Mouse (Mus musculus) G1E (cell line): ENCODE measurements around the gene Gm5617. TPM values are rescaled to one million over a fixed set of nuclear protein-coding genes. Genes with fewer than 3 reads are reported as not detected.
"Not testable (repeated sequence)": the region's sequence is repeated elsewhere in the genome, so short reads cannot be mapped to it uniquely, and the experiment has no call there.

Experiments used
- ATAC-seq: 2 replicates; pipeline ENCODE4 v1.8.0; 2016; ENCODE audit warnings: mild to moderate bottlenecking; ENCODE audit not compliant: insufficient number of reproducible peaks, poor library complexity, low FRiP score, severe bottlenecking; ENCODE audit errors: extremely low read depth
- DNase-seq: peaks from one replicate; pipeline ENCODE4 v3.0.0; 2012; ENCODE audit warnings: low spot score
- H3K27me3 ChIP-seq: 2 replicates; pipeline ENCODE4 v1.6.1; 2012; ENCODE audit warnings: mild to moderate bottlenecking, low read length, inconsistent platforms; ENCODE audit not compliant: insufficient read depth
- H3K36me3 ChIP-seq: replicated peaks from 2 replicates; pipeline ENCODE3; 2012; ENCODE audit warnings: mild to moderate bottlenecking, inconsistent platforms
- H3K4me1 ChIP-seq: 2 replicates; pipeline ENCODE4 v1.6.1; 2012; ENCODE audit warnings: low read depth, low read length, inconsistent platforms, mixed read lengths; ENCODE audit not compliant: insufficient read depth
- H3K4me3 ChIP-seq: 2 replicates; pipeline ENCODE4 v1.5.1; 2012; ENCODE audit warnings: low read depth, mild to moderate bottlenecking, inconsistent platforms, low read length, moderate library complexity, mixed read lengths
- H3K9me3 ChIP-seq: replicated peaks from 2 replicates; pipeline ENCODE4 v1.6.1; 2012; ENCODE audit warnings: inconsistent platforms
- CTCF ChIP-seq: IDR thresholded peaks from 2 replicates; pipeline ENCODE4 v1.5.1; 2012; ENCODE audit warnings: low read depth, low read length, inconsistent platforms, mixed read lengths
- GATA1 ChIP-seq: IDR thresholded peaks from 2 replicates; pipeline ENCODE4 v1.6.1; 2012; ENCODE audit warnings: borderline replicate concordance, low read length, inconsistent platforms, mixed read lengths
- GATA2 ChIP-seq: IDR thresholded peaks from 2 replicates; pipeline ENCODE4 v1.6.1; 2012; ENCODE audit warnings: low read depth, low read length, inconsistent platforms, borderline replicate concordance
- POLR2AphosphoS5 ChIP-seq: IDR thresholded peaks from 2 replicates; pipeline ENCODE4 v1.6.1; 2012; ENCODE audit warnings: low read depth, low read length, inconsistent platforms; ENCODE audit not compliant: insufficient replicate concordance
- TAL1 ChIP-seq: conservative IDR thresholded peaks from 2 replicates; pipeline ENCODE4 v1.6.1; 2012; ENCODE audit warnings: low read depth, low read length, inconsistent platforms, mixed read lengths
- polyA plus RNA-seq: library from polyadenylated mRNA; stranded (reverse); fragments of >175 nt; gene quantifications from 2 replicates; pipeline ENCODE4 v1.2.3, GENCODE M21; 2012
- total RNA-seq, 2 experiments: library from RNA; stranded (forward) in 1 of 2; stranded (reverse) in 1 of 2; fragments of 200-1000 nt in 1 of 2; fragments of >200 nt in 1 of 2; fragmentation: Nextera tagmentation in 1 of 2; gene quantifications; 2 replicates each; pipeline ENCODE4 v1.2.3; 2014 to 2017

The Gm5617 gene
- total and polyA plus RNA-seq, 3 experiments: 39.2 to 94.6 (median 90.9) TPM

GRCm38 (mm10) chr9:48516615-48517371 is 21.6 kb downstream of the Gm5617 start:
- no peak for TF ChIP-seq CTCF
- no peak for TF ChIP-seq TAL1
- no peak for TF ChIP-seq GATA2
- TF ChIP-seq GATA1: no peak
- no peak for TF ChIP-seq POLR2AphosphoS5
- DNase-seq: no peak
- no peaks in the 10 kb centered on the region for H3K36me3 ChIP-seq
- H3K4me1 ChIP-seq: no peaks in the 10 kb centered on the region
- H3K9me3 ChIP-seq: no peaks in the 10 kb centered on the region
- H3K27me3 ChIP-seq: peaks cover 6% of the 10 kb centered on the region; the same call in 1 of the 2 replicates
- no peak for ATAC-seq
- H3K4me3 ChIP-seq: no peak overlapping the region

- Histone ChIP-seq H3K27me3 (peaks cover 6% of the 10 kb centered on the region; the same call in 1 of the 2 replicates), H3K4me3 (no peak overlapping the region), H3K4me1 (no peaks in the 10 kb centered on the region), H3K36me3 (no peaks in the 10 kb centered on the region), H3K9me3 (no peaks in the 10 kb centered on the region)
- DNase-seq (no peak), ATAC-seq (no peak)
- TF ChIP-seq GATA1 (no peak), TAL1 (no peak), GATA2 (no peak), CTCF (no peak), POLR2AphosphoS5 (no peak)
Measured at GRCm38 (mm10) chr9:48517372-48518130, 22.3 kb downstream of the Gm5617 start.

GRCm38 (mm10) chr9:48520405-48520804 is 25.2 kb downstream of the Gm5617 start:
- H3K27me3 ChIP-seq, DNase-seq, H3K36me3 ChIP-seq, ATAC-seq, H3K9me3 ChIP-seq, H3K4me3 ChIP-seq, H3K4me1 ChIP-seq: not testable (repeated sequence)

GRCm38 (mm10) chr9:48525566-48525965 is 30.3 kb downstream of the Gm5617 start:
- H3K4me3 ChIP-seq: no peak overlapping the region
- ATAC-seq (no peak), DNase-seq (no peak)
- no peaks in the 10 kb centered on the region for H3K36me3 ChIP-seq
- TF ChIP-seq GATA1 (no peak), TAL1 (no peak), POLR2AphosphoS5 (no peak), GATA2 (no peak), CTCF (no peak)
- H3K4me1 ChIP-seq: no peaks in the 10 kb centered on the region
- no peaks in the 10 kb centered on the region for H3K27me3 ChIP-seq
- no peaks in the 10 kb centered on the region for H3K9me3 ChIP-seq

DNA sequence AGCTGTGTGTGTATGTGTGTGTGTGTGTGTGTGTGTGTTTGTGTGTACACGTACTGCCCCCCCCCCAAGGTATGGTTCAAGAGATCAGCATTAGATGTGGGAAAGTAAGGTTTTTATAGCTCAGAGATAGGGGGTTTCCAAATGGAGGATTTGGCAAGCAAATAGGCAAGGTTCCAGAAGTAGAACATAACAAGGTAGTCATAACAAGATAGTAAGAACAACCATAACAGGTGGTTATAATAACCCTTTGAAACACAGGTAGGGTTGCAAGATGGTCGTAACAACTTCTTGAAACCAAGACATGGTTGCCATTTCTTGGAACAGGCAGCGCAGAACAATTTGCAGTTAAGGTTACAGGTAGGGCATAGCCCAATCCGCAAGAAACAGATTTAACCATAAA is 31.3 kb downstream of the Gm5617 start:
- ATAC-seq (no peak), DNase-seq (no peak)
- TF ChIP-seq TAL1: no peak
- TF ChIP-seq CTCF: no peak
- no peak for TF ChIP-seq POLR2AphosphoS5
- no peak for TF ChIP-seq GATA1
- no peak for TF ChIP-seq GATA2
- no peaks in the 10 kb centered on the region for H3K4me1 ChIP-seq
- H3K9me3 ChIP-seq: no peaks in the 10 kb centered on the region
- H3K4me3 ChIP-seq: no peak overlapping the region
- no peaks in the 10 kb centered on the region for H3K27me3 ChIP-seq
- H3K36me3 ChIP-seq: no peaks in the 10 kb centered on the region

- no peak for TF ChIP-seq CTCF
- TF ChIP-seq TAL1: no peak
- no peak for TF ChIP-seq GATA2
- TF ChIP-seq POLR2AphosphoS5: no peak
- TF ChIP-seq GATA1: no peak
Measured at GRCm38 (mm10) chr9:48531294-48531693, 36.1 kb downstream of the Gm5617 start.

More at GRCm38 (mm10) chr9:48531294-48531693, 36.1 kb downstream of the Gm5617 start:
- H3K9me3 ChIP-seq: no peaks in the 10 kb centered on the region
- H3K27me3 ChIP-seq: peaks cover 4% of the 10 kb centered on the region; the same call in 1 of the 2 replicates
- H3K4me1 ChIP-seq: no peaks in the 10 kb centered on the region
- H3K4me3 ChIP-seq: no peak overlapping the region
- ATAC-seq (no peak), DNase-seq (no peak)
- H3K36me3 ChIP-seq: no peaks in the 10 kb centered on the region
